Mouse (Mus musculus) heart, postnatal 10 days (tissue): Measurements from ENCODE around the gene Cpeb3. TPM values are rescaled to one million over a fixed set of nuclear protein-coding genes. Genes with fewer than 3 reads are reported as not detected.
"Not testable (repeated sequence)": the region's sequence is repeated elsewhere in the genome, so short reads cannot be mapped to it uniquely, and the experiment has no call there.

Source experiments
- DNase-seq, 2 experiments: peaks; one replicate each; pipeline ENCODE4 v3.0.0; 2021
- intact Hi-C: fragments of 180-260 bp; cut with DNase I; formaldehyde crosslinking; loops from one replicate; pipeline ENCODE4 v1.15.1; 2025
- total RNA-seq, 2 experiments: library from RNA; stranded (reverse); gene quantifications; 2 replicates each; pipeline ENCODE4 v1.2.3; 2021

Gene Cpeb3
- 10 to 100 TPM; 58.2 to 58.4 TPM for total RNA-seq

DNA sequence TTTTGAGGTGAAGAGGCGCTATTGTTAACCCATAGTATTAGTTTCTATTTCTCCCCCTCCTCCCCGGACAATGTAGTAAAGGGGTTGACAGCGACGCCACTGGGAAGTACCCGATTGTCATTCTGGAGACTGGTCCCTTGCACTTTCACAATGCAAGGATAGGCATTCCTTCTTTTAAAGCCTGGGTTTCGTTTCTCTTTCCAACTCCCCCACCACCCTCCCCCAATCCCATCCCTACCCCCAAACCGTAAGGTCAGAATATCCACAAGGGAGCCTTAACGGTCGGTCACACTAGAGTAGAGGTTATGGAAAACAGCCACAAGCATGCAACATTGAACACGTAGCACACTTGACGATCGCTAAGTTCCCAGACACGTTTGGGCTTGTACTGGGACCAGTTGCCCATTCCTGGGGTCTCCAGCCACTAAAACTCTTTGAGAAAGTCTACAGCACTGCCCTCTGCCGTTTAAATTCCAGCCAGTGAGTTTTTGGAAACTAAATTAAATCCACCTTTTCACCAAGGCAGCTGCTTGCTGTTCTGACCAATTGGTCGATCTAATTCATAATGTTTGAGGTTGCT, at the start of gene Cpeb3:
Gene Cpeb3, minus strand, starts transcription at position 426 of the 580 bp plus-strand sequence.
- DNase-seq, result peak; percentile 60 to 68
- intact Hi-C loops, result loop anchor here (2.0 kb wide), 1 partner anchor 157 kb away; no protein-coding TSS in a partner anchor

GRCm38 (mm10) chr19:37255321-37255720, 46.9 kb upstream of the Cpeb3 start:
- intact Hi-C loops, result no loop called here
- no peak for DNase-seq

GRCm38 (mm10) chr19:37252104-37252503, 43.7 kb upstream of the Cpeb3 start:
- no peak for DNase-seq
- intact Hi-C loops, result no loop called here

- no peak for DNase-seq
- intact Hi-C loops, result no loop called here
Measured at GRCm38 (mm10) chr19:37248199-37248598, 39.8 kb upstream of the Cpeb3 start.

- intact Hi-C loops, result no loop called here
- DNase-seq, result no peak
Measured at GRCm38 (mm10) chr19:37246859-37247258, 38.5 kb upstream of the Cpeb3 start.

DNA sequence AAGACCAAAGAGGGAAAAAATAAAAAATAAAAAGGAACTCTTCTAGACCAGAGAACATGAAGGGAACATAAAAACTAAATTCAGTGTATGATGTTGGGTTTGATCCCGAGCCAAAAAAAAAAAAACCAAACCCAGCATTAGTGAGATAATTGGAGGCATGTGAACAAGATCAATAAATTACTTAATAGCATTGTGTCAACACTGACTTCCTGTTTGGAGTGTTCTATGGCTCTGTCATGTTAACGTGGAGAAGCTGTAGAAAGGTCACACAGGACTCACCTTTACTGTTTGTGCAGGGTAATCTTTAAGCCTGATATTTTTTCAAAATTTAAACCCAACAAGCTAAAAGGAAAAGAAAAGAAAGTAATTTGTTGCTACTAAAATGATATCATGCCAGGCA, 34.3 kb upstream of the Cpeb3 start:
- DNase-seq, result no peak
- intact Hi-C loops, result no loop called here

DNA sequence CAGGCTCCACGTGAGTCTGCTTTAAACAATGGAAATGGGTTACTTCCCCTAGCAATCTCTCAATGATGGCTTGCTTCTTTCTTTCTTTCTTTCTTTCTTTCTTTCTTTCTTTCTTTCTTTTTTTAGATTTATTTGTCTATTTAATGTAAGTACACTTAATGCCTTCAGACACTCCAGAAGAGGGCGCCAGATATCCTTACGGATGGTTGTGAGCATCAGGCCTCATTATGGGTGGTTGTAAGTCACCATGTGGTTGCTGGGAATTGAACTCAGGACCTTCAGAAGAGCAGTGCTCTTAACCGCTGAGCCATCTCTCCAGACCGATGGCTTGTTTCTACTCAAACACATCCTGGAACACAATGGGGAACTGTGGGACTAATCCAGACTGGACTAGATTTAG, 32.8 kb upstream of the Cpeb3 start:
- peak in 1 of 2 experiments; percentile 18 for DNase-seq
- intact Hi-C loops, result no loop called here

GRCm38 (mm10) chr19:37239096-37239495, 30.7 kb upstream of the Cpeb3 start:
- DNase-seq, result peak; percentile 36 to 74

GRCm38 (mm10) chr19:37238651-37239050, 30.2 kb upstream of the Cpeb3 start:
- intact Hi-C loops, result no loop called here
- peak in 1 of 2 experiments; percentile 26 for DNase-seq

More at GRCm38 (mm10) chr19:37239096-37239495, 30.7 kb upstream of the Cpeb3 start:
- intact Hi-C loops, result no loop called here

- intact Hi-C loops, result no loop called here
- DNase-seq, result peak in 1 of 2 experiments; percentile 13
Measured at GRCm38 (mm10) chr19:37237712-37238437, 29.5 kb upstream of the Cpeb3 start.

DNA sequence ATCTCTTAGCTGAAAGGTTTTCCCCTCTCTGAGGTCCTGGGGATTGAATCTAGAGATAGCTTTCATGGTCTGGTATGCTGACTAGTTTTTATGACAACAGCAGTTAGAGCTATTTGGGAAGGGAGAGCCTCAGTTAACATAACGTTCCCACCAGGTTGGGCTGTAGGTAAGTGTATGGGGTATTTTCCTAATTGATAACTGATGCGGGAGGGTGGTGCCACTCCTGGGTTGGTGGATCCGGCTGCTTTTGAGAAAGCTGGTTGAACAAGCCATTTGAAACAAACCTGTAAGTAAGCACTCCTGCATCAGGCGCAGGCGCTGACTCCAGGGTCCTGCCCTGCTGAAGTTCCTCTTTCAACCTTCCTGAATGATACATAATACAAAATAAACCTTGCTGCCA, 28.9 kb upstream of the Cpeb3 start:
- DNase-seq, result no peak
- intact Hi-C loops, result no loop called here

DNA sequence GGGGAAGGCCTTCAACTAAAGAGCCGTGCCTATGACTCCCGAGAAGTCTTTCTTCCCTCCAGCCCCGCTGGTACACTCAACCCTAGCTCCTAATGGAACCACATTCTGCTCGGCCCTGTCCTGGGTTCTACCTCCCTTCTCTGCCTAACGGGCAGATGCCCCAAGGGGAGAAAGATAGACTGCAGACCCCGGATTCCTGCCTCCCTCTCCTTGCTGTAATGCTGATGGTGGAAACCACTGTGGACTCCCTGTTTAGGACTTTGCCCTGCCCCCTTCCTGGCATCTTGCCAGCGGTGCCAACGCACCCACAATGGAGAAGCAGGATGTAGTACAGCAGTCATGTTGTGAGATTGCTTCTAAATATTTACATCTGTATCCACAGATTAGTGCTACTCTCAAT, 27.4 kb upstream of the Cpeb3 start:
- intact Hi-C loops, result loop anchor here (1.0 kb wide), 1 partner anchor 265 kb away; no protein-coding TSS in a partner anchor
- no peak for DNase-seq

DNA sequence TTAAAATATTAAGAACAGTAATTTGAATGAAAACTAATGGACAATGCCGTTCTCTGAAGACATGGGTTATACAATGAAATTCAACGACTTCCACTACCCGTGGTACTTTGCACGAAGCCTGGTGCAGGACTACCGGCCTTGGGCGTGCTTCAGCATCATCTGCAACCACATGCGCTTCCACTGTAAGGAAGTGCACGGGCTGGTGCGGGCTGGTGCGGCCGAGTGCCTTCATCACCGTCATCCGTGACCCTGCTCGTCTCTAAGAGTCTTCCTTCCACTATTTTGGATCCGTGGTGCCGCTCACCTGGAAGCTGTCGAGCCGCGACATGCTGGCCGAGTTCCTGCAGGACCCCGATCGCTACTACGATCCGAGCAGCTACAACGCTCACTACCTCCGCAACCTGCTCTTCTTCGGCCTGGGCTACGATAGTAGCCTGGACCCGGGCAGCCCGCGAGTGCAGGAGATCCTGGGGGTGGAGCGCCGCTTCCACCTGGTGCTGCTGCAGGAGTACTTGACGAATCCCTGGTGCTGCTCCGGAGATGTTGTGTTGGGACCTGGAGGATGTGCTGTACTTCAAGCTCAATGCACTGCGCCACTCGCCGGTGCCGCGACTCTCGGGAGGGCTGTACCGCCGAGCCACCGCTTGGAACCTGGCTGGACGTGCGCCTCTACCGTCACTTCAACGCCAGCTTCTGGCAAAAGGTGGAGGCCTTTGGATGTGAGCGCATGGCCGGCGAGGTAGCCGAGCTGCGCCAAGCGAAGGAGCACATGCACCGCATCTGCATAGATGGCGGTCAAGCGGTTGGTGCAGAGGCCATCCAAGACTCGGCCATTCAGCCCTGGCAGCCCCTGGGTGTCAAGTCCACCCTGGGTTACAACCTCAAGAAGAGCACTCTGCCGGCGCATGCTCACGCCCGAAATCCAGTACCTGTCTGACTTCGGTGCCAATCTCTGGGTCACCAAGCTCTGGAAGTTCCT, 25.4 kb upstream of the Cpeb3 start:
- intact Hi-C loops, result no loop called here
- no peak for DNase-seq

DNA sequence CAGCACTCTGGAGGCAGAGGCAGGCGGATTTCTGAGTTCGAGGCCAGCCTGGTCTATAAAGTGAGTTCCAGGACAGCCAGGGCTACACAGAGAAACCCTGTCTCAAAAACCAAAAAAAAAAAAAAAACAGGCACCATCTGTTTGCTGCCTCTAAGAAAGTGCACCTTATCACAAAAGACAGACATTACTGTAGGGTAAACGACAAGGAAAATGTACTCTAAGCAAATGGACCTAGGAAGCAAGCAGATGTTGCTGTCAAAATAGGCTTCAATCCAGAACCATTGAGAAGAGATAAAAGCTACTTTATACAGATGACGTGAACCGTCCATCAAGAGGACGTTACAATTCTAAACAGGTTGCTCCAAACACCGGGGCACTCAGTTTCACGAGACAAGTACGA, 24.2 kb upstream of the Cpeb3 start:
- DNase-seq, intact Hi-C loops: not testable (repeated sequence)

DNA sequence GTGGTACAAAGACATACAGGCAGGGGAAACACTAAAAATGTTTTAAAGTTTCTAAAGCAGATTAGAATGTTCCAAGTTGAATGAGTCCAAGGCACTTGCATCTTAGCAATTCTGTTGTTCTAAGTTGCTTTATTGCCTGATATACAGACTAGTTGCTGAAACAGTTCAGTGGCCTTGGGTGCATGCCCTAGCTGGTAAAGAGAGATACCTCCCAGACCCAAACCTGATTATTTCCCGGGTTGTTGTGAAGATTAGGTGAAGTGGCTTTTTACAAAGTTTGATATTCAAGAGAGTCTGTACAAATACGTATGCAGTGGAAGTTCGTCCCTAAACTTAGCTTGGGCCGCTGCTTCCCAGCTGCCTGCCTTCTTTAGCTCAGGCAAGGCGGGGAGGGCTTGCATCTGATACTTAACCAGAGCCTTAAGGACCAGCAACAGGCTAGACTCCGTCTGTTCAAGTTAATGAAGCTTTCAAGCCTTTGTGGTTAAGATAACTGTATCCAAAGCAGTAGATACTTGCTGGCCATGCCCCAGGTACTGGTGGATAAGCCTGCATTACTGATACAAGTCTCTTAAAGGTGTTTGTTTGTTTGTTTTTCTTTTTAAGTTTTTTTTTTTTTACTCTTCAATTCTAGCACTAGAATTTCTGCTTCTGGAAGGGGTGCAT, 16.9 kb upstream of the Cpeb3 start:
- intact Hi-C loops, result no loop called here
- DNase-seq, result no peak

- intact Hi-C loops, result no loop called here
- peak; percentile 55 to 56 for DNase-seq
Measured at GRCm38 (mm10) chr19:37214711-37215110, 6.3 kb upstream of the Cpeb3 start.

DNA sequence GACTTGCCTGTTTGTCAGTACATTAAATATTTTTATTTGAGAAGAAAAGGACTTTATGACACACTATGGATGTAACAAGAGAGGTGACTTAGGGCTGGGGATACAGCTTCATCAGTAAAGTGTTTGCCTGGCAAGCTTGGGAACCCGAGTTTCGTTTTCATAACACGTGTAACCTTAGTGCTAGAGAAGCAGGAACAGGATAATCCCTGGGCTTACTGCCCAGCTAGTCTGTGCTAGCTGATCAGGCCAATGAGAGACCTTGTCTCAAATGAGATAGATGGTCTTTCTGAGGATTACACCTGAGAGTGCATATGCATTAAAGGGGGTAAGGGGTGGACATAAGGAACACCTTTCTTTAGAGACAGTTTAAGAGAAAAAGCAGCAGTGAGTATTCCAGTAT, 3.0 kb upstream of the Cpeb3 start:
- intact Hi-C loops, result no loop called here

GRCm38 (mm10) chr19:37210457-37210856, 2.1 kb upstream of the Cpeb3 start:
- intact Hi-C loops, result no loop called here
- no peak for DNase-seq

More for the DNA sequence above, 3.0 kb upstream of the Cpeb3 start:
- DNase-seq, result no peak

- DNase-seq, result no peak
- intact Hi-C loops, result loop anchor here (2.0 kb wide), 1 partner anchor 159 kb away; no protein-coding TSS in a partner anchor
Measured at GRCm38 (mm10) chr19:37209467-37210128, 1.2 kb upstream of the Cpeb3 start.

- intact Hi-C loops, result loop anchor here (2.0 kb wide), 1 partner anchor 158 kb away; no protein-coding TSS in a partner anchor
- no peak for DNase-seq
Measured at GRCm38 (mm10) chr19:37208986-37209385, 585 bp upstream of the Cpeb3 start.
